Mouse (Mus musculus): ENCODE data around the gene D930007J09Rik.

Gene D930007J09Rik

DNA sequence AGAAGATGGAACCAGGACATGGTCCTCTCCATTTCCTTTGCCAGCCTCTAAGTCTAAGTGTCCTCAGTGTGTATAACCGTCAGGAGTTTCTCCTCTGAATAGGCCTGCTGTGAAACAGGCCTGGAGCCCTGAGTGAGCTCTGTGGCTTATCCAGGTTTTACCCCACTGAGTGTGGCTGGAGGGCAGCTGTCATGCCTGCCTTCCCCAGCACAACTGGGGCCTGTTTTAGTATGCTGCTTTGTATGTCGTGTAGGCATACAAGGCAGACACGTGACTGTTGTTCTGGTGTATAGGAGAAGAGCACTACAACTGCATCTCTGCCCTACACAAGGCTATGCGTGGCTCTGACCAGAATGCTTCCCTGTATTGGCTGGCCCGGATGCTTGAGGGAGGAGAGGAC is 17.3 kb upstream of the D930007J09Rik start:
- no peak for DNase-seq (ENCODE audit: low spot score)

DNA sequence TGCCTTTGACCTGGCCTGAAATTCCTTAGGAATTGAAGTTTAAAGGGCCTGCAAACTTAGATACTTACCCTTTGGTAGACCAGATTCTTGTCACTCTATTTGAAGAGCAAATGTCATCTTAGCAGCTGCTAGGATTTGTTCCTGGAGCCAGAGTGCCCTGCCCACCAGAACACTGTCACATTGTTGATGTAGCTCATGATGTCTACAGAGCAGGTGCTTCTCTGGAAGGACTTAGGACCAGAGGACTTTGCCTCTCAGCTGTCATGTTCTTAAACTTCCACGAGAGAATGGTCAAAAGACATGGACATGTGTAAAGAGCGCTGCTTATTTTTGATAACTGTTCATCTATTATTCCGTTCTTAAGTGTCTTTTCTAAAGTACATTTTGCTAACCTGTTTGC is 16.6 kb upstream of the D930007J09Rik start:
- DNase-seq (ENCODE audit: low spot score), result no peak

DNA sequence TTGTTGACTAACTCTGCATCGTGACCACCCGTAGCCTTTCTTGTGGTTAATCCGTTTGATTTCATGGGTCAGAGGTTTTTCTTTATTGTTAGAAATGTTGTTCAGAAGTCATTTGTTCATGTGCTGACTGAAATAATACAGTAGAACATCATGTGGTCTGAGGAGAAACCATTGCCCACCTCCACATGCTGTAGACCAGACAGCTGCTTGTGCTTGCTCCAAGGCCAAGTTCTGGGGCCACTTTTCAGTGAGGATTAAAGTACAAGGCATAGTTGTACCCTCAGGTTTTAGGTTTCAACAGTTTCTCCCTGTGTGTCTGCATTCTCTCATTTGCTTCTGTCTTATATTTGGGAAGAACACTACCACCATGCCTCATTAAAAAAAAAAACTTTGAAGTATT is 5.0 kb upstream of the D930007J09Rik start:
- DNase-seq (ENCODE audit: low spot score), result no peak

DNA sequence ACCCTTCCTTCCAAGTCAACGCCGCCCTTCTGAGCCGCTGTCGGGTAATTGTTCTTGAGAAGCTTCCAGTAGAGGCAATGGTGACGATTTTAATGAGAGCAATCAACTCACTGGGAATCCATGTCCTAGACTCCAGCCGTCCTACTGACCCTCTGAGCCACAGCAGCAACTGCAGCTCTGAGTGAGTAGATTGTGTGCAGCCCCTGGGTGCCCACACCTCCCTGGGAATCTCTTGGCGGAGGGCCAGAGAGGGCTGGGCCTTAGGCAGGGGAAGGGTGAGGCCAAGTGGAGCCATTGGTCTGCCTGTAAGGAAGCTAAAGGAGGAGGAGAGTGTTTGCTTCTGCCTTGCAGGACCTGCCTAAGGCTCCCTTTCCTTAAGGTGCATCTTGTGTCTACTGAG is 4.2 kb upstream of the D930007J09Rik start:
- DNase-seq (ENCODE audit: low spot score), result no peak

DNA sequence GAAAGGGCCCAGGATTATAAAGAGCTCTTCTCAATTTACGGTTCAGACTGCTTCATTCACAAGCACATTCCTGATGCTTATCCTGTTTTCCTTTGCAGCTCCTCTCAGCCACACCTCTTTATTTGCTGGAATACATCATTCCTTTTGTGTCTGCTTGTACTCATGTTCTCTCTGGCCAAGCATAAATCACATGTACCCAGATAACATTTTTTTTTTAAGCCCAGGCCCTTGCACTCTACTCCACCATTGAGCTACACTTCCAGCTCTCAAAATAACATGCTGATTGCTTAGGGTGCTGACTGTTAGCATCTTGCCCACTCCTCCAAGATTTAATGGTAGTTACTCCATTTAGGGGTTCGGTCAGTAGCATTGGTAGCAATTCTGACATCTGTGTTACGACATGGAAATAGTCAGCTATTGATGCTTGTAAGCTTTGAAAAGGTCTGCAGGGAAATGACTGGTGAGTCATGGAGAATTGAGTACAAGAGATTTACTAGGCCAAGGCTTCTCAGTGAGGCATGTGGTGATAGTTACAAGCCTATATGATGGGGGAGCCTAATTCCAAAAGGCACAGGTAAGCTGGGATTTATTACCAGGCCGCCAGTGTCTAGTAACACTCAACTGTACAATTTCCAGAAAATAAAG is 1.2 kb upstream of the D930007J09Rik start:
- peak; percentile 24 for DNase-seq (ENCODE audit: low spot score)

- DNase-seq (ENCODE audit: low spot score), result peak; percentile 98
Measured at GRCm38 (mm10) chr13:32801693-32802221, 892 bp downstream of the D930007J09Rik start, which contains the start of gene Wrnip1. Gene Wrnip1, plus strand, starts transcription at chr13:32802038.

DNA sequence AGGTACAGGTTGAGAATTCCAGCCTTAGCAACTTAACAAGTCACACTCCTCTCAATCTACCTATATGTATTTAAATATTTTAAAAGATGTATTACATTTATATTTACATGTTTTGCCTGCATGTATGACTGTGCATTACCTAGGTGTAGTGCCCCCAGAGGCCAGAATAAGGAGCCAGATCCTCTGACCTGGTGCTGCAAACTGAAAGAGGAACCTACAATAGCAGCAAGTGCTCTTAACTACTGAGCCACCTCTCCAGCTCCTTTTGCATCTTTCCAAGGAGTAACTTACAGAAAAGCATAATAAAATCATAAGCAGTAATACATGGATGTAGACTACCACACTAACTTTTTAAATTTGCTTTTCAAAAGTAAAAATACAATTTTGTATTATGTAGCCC is 1.8 kb downstream of the D930007J09Rik start:
- DNase-seq (ENCODE audit: low spot score), result peak; percentile 53

GRCm38 (mm10) chr13:32799131-32799530 is 3.5 kb downstream of the D930007J09Rik start:
- DNase-seq (ENCODE audit: low spot score), result peak; percentile 18

- no peak for DNase-seq (ENCODE audit: low spot score)
Measured at GRCm38 (mm10) chr13:32797085-32797484, 5.6 kb downstream of the D930007J09Rik start.

- no peak for DNase-seq (ENCODE audit: low spot score)
Measured at GRCm38 (mm10) chr13:32795166-32795565, 7.5 kb downstream of the D930007J09Rik start.

DNA sequence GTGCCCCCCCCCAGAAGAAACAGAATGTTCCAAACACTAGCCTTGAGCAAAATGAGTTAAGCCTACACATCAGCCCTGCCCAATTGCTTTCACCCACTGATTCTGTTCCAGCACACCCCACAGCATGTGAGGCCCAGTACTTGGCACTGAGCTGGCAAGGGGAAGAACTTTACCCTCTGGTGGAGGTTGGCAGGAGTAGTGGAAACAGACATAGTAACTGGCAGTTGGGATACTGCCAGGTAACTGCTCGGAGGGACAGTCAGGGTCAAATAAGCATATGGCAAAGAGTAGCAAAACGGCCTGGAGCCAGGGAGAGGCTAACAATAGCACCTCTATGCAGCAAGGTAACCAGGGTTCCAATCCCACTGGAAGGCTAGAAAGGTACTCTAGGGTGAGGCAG is 8.0 kb downstream of the D930007J09Rik start:
- DNase-seq (ENCODE audit: low spot score), result no peak

DNA sequence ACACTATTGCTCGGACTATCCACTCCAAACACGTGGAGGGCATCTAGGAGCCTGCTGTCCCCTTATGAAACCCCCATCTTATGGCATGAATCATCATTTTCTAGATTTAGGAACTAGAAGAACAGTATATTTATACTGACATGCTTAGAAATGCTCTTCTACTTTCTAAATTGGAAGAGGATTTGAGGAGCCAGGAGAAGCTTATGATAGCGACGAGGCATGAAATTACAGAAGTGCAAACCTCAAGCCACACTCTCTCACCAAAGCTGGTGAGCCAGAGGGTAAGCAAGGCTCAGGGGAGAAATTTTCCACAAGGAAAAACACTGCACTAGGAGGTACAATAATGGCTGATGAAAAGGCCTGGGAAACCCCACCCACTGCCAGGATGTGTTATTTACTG is 12.9 kb downstream of the D930007J09Rik start:
- DNase-seq (ENCODE audit: low spot score), result no peak

GRCm38 (mm10) chr13:32787584-32787983 is 15.1 kb downstream of the D930007J09Rik start:
- DNase-seq (ENCODE audit: low spot score), result no peak

GRCm38 (mm10) chr13:32783816-32784215 is 18.8 kb downstream of the D930007J09Rik start, which contains the start of gene Mylk4:
Gene Mylk4, minus strand, starts transcription at chr13:32783954.
- DNase-seq (ENCODE audit: low spot score), result no peak

DNA sequence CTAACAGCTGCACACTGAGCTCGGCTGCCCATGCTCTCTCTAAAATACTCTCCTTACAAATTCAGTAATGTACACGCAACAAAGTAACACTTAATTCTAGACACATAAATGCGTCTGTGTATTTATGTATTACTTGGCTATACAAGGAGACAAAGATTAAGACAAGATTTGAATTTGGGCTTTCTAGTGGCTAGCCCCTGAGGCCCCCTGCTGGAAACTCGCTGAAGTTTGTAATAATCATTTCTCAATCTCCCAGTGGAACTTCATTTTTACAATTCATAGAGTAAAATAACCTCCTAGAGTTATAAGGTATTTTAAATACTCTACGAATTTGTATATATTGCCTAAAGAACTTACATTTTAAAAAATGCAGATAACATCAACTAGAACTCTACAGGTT is 19.6 kb downstream of the D930007J09Rik start:
- no peak for DNase-seq (ENCODE audit: low spot score)

- no peak for DNase-seq (ENCODE audit: low spot score)
Measured at GRCm38 (mm10) chr13:32778861-32779260, 23.8 kb downstream of the D930007J09Rik start.

DNA sequence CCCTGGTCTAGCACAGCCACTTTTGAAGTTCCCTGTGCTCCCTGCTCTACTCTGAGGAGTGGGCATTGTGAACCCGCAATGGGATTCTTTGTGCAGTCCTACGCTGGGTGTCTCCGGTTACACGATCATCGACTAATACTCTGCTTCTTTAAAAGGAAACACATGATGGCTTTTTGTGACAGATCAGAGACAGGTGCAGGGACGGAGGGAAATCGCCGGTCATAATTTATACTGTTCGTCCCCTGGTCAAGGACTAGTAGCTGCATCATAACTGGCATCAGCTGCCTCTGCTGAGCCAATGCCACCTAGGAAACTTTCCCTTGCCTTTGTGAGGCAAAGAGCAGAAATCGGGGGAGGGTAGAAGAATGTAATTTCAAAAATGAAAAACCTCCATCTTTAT is 26.3 kb downstream of the D930007J09Rik start:
- no peak for DNase-seq (ENCODE audit: low spot score)

DNA sequence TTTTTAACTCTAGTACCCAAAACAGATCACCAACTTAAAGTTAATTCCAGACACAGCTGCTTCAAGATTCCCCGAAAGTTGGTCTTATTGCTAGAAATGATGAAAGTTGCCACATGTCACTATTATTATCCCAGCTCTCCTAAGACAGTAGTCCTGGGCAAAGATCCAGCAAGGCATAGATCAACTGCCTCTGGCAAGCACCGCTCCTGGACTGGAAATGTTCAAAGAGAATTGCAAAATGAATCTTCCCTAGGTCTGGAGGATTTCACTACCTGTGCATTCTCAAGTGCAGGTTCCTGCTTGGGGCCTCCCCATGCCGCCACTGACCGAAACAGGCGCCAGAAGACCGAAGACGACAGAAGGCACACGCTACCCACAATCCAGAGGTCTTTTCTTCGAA is 26.8 kb downstream of the D930007J09Rik start:
- DNase-seq (ENCODE audit: low spot score), result no peak

DNA sequence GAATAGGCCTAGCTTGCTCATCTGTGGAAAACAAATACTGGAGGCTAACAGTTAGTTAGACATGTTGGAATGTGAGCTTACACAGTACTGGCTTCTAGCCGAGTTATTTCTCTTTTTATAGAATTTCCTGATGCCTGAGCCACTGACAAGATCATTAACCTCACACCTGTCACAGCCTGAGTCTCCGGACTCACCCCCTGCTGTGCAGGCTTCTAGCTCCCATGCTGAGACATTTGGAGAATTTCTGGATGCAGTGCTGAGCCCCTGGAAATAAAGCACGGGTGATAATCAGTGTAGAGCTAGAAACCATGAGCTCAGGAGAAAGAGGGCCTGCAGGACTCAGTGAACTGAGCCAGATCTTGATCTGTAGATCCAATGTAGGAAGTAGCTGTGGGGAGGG is 32.7 kb downstream of the D930007J09Rik start:
- no peak for DNase-seq (ENCODE audit: low spot score)

GRCm38 (mm10) chr13:32768104-32768503 is 34.5 kb downstream of the D930007J09Rik start:
- no peak for DNase-seq (ENCODE audit: low spot score)

DNA sequence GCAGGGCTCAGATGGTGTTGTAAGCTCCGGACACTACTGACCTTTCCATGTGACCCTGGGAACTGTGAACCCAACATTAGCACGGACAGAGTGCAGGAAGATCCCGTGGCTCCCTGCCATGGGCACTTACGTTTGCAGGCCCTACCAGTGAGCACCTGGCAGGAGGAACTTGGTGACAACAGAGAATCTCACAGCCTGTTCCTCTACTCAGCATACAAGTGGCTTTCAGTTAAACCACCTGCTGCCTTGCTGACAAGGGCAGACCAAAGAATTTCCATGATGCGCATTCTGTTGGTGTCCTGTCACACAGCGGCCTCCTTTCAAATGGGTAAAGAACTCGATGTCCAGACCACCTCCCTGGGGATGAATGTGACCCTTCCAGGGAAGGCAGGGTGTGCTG is 38.2 kb downstream of the D930007J09Rik start:
- no peak for DNase-seq (ENCODE audit: low spot score)

- DNase-seq (ENCODE audit: low spot score), result no peak
Measured at GRCm38 (mm10) chr13:32763141-32763540, 39.5 kb downstream of the D930007J09Rik start.

DNA sequence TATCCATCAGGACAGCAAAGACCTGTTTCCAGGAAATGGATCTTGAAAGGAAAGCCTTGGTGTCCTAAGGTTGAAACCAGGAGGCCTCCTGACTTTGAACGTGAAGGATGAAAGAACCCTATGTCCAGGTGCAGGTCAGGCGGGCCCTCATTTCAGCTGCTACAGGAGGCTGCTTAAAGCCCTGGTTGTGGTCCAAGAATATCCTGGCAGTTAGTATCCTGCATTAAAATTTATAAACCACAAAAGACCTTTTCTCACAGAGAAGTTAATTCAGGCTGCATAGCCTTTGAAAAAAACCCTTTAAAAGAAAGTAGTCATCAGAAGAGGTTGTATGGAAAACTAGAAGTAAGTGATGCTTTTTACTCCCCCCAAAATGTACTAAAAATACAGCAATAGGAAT is 41.9 kb downstream of the D930007J09Rik start:
- no peak for DNase-seq (ENCODE audit: low spot score)

DNA sequence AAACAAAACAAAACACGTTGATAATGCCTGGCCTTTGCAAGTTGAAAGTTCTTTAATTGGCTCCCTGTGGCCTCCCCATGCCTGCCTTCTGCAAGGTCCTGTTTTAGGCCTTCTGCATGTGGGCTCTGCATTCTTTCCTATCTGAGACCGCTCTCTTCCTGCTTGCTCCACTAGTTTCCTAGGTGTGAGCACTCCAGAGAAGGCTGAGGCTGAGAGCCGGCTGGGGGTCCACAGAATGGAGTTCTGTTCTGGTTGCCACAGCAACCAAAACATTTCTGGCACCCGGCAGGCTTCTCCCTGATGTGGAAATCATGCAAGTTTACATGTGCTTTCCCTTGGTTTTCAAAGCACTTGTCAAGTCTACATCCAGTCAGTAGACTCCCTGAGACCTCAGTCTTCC is 43.6 kb downstream of the D930007J09Rik start:
- DNase-seq (ENCODE audit: low spot score), result no peak

Measured in MN1 (cell line).